Mouse (Mus musculus) layer of hippocampus, adult 2 months (tissue): ENCODE data around the gene Il2ra. TPM values are rescaled to one million over a fixed set of nuclear protein-coding genes. Genes with fewer than 3 reads are reported as not detected.
A peak's percentile ranks its signal among the peaks of the same experiment; 100 is the strongest.

Experiments used
- DNase-seq, 2 experiments: peaks; one replicate each; pipeline ENCODE4 v3.0.0; 2022; ENCODE audit warnings: low spot score in 2 of 2
- H3K27ac ChIP-seq: fragments of 200-600 bp; 2 replicates; pipeline ENCODE4 v1.8.1; 2022
- H3K4me3 ChIP-seq: fragments of 200-600 bp; 2 replicates; pipeline ENCODE4 v1.8.1; 2022; ENCODE audit warnings: mild to moderate bottlenecking
- CTCF ChIP-seq: fragments of 200-600 bp; conservative IDR thresholded peaks from 2 replicates; pipeline ENCODE4 v1.8.1; 2022; ENCODE audit warnings: antibody characterized with exemption, mild to moderate bottlenecking, moderate library complexity
- total RNA-seq, 2 experiments: library from RNA; stranded (reverse); gene quantifications; 2 replicates each; pipeline ENCODE4 v1.2.3; 2021

The Il2ra gene
- total RNA-seq, 2 experiments from 2014 or later = 0.13 TPM; not detected in 1

- no peak overlapping the region for H3K27ac ChIP-seq
- no peak overlapping the region for H3K4me3 ChIP-seq
- DNase-seq = no peak
- TF ChIP-seq CTCF = no peak
These were observed 16.7 kb downstream of the Il2ra start for GRCm38 (mm10) chr2:11659263-11659662.

- no peak overlapping the region for H3K4me3 ChIP-seq
- TF ChIP-seq CTCF = no peak
- H3K27ac ChIP-seq = no peak overlapping the region
- DNase-seq = no peak
These were observed 19.7 kb downstream of the Il2ra start for GRCm38 (mm10) chr2:11662143-11662906.

GRCm38 (mm10) chr2:11662907-11663230, 20.3 kb downstream of the Il2ra start:
- Histone ChIP-seq H3K4me3 (no peak overlapping the region), H3K27ac (no peak overlapping the region)
- no peak for DNase-seq
- TF ChIP-seq CTCF = no peak

- Histone ChIP-seq H3K27ac (peak overlapping the region; percentile 65; the same call in 1 of the 2 replicates), H3K4me3 (peak overlapping the region; percentile 47)
- TF ChIP-seq CTCF = peak; percentile 80
- DNase-seq = peak; percentile 80 to 88
These were observed 21.4 kb downstream of the Il2ra start for GRCm38 (mm10) chr2:11663961-11664360.

GRCm38 (mm10) chr2:11664367-11664766, 21.8 kb downstream of the Il2ra start:
- peak overlapping the region; percentile 65; the same call in 1 of the 2 replicates for H3K27ac ChIP-seq
- peak; percentile 53 for TF ChIP-seq CTCF
- peak in 1 of 2 experiments; percentile 36 for DNase-seq
- peak overlapping the region; percentile 47 for H3K4me3 ChIP-seq

- no peak overlapping the region for H3K4me3 ChIP-seq
These were observed 22.2 kb downstream of the Il2ra start for GRCm38 (mm10) chr2:11664806-11665205.

GRCm38 (mm10) chr2:11665326-11665725, 22.7 kb downstream of the Il2ra start:
- H3K4me3 ChIP-seq = no peak overlapping the region
- H3K27ac ChIP-seq = no peak overlapping the region
- no peak for DNase-seq
- no peak for TF ChIP-seq CTCF

More at GRCm38 (mm10) chr2:11664806-11665205, 22.2 kb downstream of the Il2ra start:
- DNase-seq = no peak
- H3K27ac ChIP-seq = 0 out of 2 replicates have a peak overlapping the region, but pooled peaks have one; percentile 65
- no peak for TF ChIP-seq CTCF

GRCm38 (mm10) chr2:11672144-11672543, 29.5 kb downstream of the Il2ra start:
- peak; percentile 63 for TF ChIP-seq CTCF
- Histone ChIP-seq H3K27ac (no peak overlapping the region), H3K4me3 (no peak overlapping the region)
- DNase-seq = no peak

GRCm38 (mm10) chr2:11679626-11680025, 37.0 kb downstream of the Il2ra start:
- TF ChIP-seq CTCF = no peak
- DNase-seq = no peak
- H3K4me3 ChIP-seq = no peak overlapping the region

GRCm38 (mm10) chr2:11682712-11683111, 40.1 kb downstream of the Il2ra start:
- no peak for DNase-seq
- Histone ChIP-seq H3K27ac (no peak overlapping the region), H3K4me3 (no peak overlapping the region)
- no peak for TF ChIP-seq CTCF

More at GRCm38 (mm10) chr2:11679626-11680025, 37.0 kb downstream of the Il2ra start:
- H3K27ac ChIP-seq = no peak overlapping the region

- DNase-seq = no peak
- H3K4me3 ChIP-seq = no peak overlapping the region
- TF ChIP-seq CTCF = no peak
- no peak overlapping the region for H3K27ac ChIP-seq
These were observed 43.9 kb downstream of the Il2ra start for GRCm38 (mm10) chr2:11686512-11686911.

GRCm38 (mm10) chr2:11687436-11687835, 44.8 kb downstream of the Il2ra start:
- H3K4me3 ChIP-seq = no peak overlapping the region
- DNase-seq = peak in 1 of 2 experiments; percentile 14

GRCm38 (mm10) chr2:11690201-11690890, 47.7 kb downstream of the Il2ra start:
- H3K4me3 ChIP-seq = no peak overlapping the region

More at GRCm38 (mm10) chr2:11687436-11687835, 44.8 kb downstream of the Il2ra start:
- no peak overlapping the region for H3K27ac ChIP-seq
- TF ChIP-seq CTCF = peak; percentile 83

More at GRCm38 (mm10) chr2:11690201-11690890, 47.7 kb downstream of the Il2ra start:
- no peak for DNase-seq
- TF ChIP-seq CTCF = no peak
- no peak overlapping the region for H3K27ac ChIP-seq
